Mouse (Mus musculus) lung, postnatal 0 days (tissue): ENCODE measurements around the gene Rab4b.

Experiments used
- CTCF ChIP-seq: IDR thresholded peaks from 2 replicates; pipeline ENCODE4 v1.5.1; 2016; ENCODE audit warnings: antibody characterized with exemption, mild to moderate bottlenecking
- EP300 ChIP-seq: IDR thresholded peaks from 2 replicates; pipeline ENCODE4 v1.6.1; 2016; ENCODE audit warnings: antibody characterized with exemption, mild to moderate bottlenecking, control low read depth

GRCm38 (mm10) chr7:27131387-27131786, 47.3 kb downstream of the Rab4b start:
- peak; percentile 22; the same call in 1 of the 2 replicates for TF ChIP-seq CTCF
- TF ChIP-seq EP300, result no peak
